Mouse (Mus musculus) heart, postnatal 25 days (tissue): ENCODE measurements around the gene Plekhg4. TPM values are rescaled to one million over a fixed set of nuclear protein-coding genes. Genes with fewer than 3 reads are reported as not detected.
A peak's percentile ranks its signal among the peaks of the same experiment; 100 is the strongest.

Experiments
- DNase-seq: peaks from one replicate; pipeline ENCODE4 v3.0.0; 2022; ENCODE audit warnings: low spot score
- intact Hi-C: fragments of 180-260 bp; cut with DNase I; formaldehyde crosslinking; loops from one replicate; pipeline ENCODE4 v1.15.1; 2025
- total RNA-seq, 2 experiments: library from RNA; stranded (reverse); gene quantifications; 2 replicates each; pipeline ENCODE4 v1.2.3; 2021

The Plekhg4 gene
- total RNA-seq, 2 experiments from 2014 or later, result not detected

DNA sequence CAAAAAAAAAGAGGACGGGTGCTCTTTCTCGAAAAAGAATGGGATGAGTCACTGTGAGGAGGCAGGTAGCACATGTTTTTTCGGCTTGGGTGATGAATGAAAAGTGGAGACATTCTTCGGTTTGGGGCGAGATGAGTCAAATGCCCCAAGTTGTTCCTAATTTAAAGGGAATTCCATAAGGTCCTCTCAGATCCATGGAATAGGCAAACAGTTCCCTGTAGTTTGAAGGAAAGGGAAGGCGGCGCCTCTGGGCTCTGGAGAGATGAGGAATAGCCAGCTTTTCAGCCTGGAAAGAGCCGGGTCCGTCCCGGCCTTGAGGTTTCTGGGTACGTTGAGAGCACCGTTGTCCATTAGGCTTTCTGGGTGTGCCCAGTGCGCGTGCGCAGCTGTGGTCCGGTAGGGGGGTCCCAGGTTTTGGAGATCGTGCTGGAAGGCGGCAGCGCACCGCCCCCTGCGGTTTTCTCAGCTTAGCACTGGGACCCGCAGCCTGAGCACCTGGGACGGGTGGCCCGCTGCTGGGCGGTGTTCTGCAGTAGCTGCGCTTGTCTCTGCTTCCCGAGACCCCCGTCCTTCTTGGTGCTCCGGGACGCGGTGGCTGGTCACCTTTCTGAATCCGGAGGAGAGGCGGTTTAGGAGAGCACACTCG, 24.5 kb upstream of the Plekhg4 start, which contains the start of gene Slc9a5:
TSS of gene Slc9a5 (plus strand) at position 394 of the 646 bp plus-strand sequence.
- intact Hi-C loops, result loop anchor here (5.0 kb wide), 1 partner anchor 51 kb away; the partner anchor contains the start of genes E2f4 and Exoc3l
- no peak for DNase-seq

DNA sequence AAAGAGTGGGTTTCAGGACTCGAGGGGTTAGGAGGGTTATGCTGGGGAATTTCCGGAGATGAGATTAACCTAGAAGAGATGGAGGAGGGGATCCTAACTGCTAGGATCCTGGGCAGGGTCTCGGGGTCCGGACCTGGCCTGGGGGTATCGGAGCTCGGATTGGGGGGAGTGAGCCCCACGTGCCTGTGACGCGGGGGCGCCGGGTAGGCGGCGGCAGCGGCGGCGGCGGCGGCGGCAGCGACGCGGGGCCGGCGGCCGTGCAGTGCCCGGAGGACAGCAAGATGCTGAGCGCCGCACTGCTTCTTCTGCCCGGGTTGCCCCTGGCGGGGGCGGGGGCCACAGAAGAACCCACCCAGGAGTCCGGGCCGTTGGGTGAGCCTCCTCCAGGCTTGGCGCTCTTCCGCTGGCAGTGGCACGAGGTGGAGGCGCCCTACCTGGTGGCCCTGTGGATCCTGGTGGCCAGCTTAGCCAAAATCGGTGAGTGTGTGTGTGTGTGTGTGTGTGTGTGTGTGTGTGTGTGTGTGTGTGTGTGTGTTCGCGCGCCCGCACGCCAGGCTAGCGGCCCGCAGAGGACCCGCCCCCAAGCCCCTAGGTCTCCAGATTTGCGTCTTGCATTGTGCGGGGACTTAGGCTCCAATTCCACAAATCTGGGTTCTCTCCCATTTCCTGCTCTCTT, 23.8 kb upstream of the Plekhg4 start:
- intact Hi-C loops, result loop anchor here (5.0 kb wide), 1 partner anchor 52 kb away; the partner anchor contains the start of genes E2f4 and Exoc3l
- no peak for DNase-seq

DNA sequence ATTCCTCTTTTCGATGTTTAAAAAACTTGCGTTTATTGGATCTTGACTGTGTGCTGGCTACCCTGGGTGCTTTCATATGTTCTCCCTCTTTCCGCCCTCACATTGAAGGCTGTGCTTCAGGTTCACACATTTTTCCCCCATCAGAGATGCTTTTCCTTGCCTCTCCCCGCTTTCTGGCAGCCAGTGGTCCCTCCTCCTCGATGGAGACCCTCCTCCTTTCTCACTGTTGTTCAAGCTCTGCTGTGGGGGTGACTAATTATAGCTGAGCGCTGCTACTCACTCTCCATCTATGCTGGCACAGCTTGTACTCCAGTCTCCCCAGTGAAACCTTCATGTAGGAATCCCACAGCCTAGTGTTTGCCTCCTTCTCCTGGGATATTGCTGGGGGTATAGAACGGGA, 22.9 kb upstream of the Plekhg4 start:
- intact Hi-C loops, result no loop called here
- no peak for DNase-seq

DNA sequence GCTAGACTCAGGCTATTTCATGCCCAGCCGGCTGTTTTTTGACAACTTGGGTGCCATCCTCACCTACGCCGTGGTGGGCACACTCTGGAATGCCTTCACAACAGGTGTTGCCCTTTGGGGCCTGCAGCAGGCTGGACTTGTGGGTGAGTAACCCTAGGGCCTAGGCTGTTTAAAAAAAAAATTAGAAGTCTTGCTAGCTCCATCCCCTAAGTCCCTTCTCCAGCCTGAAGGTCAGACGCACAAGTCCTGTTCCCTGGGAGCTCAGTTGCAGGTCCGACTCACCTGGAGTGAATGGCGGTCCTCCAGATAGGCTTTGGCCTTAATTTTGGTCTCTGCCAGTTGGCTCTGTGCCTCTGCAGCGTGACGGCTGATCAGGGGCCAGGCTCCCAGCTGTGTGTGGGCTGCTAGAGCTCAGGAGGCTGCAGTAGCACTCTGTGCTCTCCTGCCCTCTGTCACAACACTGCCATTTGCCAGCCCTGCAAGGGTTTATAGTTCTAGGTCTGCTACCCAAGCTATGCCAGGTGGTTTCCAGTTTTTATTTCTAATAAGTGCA, 19.4 kb upstream of the Plekhg4 start:
- intact Hi-C loops, result no loop called here

DNA sequence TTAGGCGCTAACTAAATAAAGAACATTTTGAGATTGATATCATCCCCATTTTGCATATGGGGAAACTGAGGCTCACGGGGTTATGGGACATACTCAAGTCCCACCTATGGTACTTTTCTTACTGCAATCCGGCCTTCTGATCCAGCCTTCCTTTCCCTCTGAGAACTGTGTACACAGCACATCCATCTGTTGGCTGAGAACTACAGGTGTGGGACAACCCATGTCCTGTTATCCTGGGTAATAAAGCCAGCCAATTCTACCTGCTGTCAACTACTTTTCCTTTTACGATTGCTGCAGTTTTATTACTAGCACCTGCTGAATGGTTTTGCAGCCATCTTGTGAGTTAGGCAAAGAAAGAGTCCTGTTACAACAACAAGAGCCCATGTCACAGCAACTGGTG, 18.5 kb upstream of the Plekhg4 start:
- DNase-seq, result no peak
- intact Hi-C loops, result no loop called here

More for the DNA sequence above, 19.4 kb upstream of the Plekhg4 start:
- no peak for DNase-seq

DNA sequence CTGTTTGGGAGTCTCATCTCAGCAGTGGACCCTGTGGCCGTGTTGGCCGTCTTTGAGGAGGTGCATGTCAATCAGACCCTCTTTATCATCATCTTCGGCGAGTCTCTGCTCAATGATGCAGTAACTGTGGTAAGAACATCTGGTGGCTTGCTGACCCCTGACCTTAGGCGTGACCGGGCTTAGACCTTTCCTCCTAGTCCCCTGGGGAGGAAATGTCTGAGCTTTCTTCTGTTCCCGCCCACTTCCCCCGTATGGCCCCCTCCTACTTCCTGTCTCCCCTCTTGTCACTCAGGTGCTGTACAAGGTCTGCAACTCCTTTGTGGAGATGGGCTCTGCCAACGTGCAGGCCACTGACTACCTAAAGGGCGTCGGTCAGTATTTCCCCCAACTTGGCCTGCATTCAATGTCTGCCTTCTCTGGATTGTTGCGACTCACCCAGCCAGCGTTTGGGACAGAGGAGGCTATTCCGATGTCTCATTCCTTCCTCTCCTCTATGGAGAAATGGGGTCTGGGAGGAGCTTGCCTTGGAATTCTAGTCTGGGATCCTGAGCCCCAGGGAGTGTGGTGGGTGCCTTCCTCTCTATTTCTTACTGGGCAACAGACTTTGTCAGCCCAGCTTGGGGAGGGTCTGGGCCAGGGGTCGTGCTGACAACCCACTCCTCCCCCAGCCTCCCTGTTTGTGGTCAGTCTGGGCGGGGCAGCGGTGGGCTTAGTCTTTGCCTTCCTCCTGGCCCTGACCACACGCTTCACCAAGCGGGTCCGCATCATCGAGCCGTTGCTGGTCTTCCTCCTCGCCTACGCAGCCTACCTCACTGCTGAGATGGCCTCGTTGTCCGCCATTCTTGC, 17.7 kb upstream of the Plekhg4 start:
- intact Hi-C loops, result no loop called here
- DNase-seq, result peak; percentile 43

DNA sequence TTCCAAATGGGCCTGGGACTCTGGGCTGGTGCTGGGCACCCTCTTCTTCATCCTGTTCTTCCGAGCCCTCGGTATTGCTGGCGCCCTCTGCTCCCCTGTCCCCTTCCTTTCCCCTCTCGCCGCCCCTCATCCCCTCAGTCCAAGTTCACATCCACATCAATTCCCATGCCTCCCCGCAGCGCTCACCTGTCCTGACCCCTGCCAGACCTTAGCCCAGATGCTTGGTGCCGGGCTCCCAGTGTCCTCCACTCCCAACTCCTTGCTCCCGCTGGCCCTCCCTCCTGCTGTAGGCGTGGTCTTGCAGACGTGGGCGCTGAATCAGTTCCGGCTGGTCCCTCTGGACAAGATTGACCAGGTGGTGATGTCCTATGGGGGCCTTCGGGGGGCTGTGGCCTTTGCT, 16.4 kb upstream of the Plekhg4 start:
- intact Hi-C loops, result no loop called here
- no peak for DNase-seq

DNA sequence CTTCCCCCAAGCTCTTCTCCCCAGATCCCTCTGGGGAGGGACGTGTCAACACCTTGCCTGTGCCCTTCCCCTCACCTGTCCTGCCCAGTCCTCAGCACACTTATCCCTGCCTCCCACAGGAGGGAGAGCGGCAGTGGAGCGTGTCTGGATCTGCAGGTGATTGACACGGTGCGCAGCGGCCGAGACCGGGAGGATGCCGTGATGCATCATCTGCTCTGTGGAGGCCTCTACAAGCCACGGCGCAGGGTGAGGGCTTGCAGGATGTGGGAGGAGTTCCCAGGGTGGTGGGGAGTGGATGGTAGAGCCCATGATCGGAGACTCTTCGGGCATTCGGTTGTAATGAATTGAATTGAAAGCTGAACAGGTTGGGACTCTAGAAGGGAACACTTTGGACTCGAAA, 13.9 kb upstream of the Plekhg4 start:
- intact Hi-C loops, result loop anchor here (2.0 kb wide), 2 partner anchors 38 to 118 kb away; no protein-coding TSS in a partner anchor
- no peak for DNase-seq

DNA sequence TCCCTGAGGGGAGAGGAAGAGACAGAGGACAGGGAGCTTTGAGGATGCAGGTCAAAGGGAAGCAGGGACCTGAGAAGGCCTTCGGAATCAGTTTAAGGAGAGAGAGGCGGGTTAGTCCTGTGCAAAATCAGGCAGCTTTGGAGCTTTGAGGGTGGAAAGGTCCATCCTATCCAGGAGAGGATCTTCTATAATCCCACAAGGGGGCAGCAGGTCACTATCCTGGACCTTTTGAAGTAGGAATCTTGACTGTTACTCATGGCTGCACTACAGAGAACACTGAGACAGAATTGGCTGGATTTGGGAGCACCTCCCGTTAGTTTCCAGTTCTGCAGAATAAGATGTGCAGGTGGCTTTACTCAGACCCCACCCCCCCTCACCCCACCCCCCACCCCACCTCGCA, 13.4 kb upstream of the Plekhg4 start:
- intact Hi-C loops, result loop anchor here (2.0 kb wide), 2 partner anchors 37 to 117 kb away; no protein-coding TSS in a partner anchor
- no peak for DNase-seq

DNA sequence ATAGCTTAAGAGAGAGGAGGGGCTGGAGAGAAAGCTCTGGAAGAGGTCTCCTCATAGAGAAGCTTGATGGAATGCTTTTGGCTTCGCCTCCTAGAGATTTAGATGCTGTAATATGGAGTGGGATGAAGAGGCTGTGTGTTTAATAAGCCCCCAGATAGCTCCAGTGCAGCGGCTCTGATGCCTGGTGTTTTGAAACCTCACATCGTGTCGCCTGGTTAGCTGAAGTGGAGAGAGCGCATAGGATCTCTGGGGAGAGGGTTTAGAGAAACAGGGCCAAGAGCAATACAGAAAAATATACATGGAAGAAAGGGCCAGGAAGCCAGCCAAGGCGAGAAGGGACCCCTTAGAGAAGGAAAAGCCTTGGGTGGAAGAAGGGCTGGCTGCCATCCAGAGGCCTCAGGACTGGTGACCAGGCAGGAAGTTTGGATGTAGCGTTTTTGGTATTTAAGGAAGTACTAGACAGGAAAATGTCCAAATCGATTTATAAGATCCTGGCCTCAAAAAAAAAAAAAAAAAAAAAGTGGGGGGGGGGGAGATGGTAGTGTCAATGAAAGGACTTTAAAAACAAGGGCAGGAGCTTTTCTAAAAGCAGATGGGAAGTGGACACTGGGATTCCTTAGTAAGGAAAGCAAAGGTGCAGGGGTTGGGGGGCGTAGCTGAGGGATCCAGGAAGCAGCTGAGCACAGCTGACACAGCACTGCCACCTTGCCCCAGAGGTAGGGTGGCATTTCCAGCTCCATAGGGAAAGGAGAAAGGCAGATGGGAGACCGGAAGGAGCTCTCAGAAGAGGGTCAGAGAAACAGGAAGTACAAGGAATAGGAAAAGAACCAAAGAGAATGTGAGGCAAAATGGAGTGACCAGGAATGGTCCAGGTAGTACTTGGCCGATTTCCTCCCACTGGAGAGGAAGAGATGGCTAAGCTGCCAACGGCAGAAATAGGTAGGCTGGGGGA, 11.0 kb upstream of the Plekhg4 start:
- intact Hi-C loops, result no loop called here

DNA sequence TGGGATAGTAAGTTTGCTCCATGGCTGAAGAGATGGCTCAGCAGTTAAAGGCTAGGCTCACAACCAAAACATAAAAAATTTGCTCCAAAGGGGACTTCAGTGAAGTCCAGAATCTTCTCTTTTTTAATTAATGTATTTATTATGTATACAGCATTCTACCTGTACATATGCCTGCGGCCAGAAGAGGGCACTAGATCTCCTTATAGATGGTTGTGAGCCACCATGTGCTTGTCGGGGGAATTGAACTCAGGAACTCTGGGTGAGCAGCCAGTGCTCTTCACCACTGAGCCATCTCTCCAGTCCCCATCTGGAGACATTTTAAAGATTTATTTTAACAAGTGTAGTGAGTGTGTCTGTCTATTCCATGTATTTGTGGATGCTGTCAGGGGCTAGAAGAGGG, 6.0 kb upstream of the Plekhg4 start:
- intact Hi-C loops, result no loop called here
- DNase-seq, result no peak

More for the DNA sequence above, 11.0 kb upstream of the Plekhg4 start:
- no peak for DNase-seq

DNA sequence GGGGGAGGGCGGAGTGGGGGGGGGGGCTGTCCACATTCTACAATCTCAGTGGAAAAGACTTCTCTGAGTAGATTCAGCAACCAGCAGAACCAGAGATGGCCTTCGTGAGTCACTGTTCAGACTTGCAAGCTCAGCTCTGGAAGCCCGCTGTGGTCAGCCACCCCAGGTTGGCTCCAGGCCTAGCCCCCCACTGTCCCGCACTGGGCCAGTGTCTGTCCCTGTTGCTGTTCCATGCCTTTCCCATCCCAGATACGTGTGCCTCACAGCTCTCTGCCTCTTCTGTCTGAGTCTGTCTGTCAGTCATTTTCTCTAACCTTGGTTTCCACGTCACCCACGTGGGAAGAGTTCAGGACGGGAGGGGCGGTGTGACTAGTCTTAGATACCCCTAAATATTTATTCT, 601 bp upstream of the Plekhg4 start:
- no peak for DNase-seq
- intact Hi-C loops, result no loop called here

DNA sequence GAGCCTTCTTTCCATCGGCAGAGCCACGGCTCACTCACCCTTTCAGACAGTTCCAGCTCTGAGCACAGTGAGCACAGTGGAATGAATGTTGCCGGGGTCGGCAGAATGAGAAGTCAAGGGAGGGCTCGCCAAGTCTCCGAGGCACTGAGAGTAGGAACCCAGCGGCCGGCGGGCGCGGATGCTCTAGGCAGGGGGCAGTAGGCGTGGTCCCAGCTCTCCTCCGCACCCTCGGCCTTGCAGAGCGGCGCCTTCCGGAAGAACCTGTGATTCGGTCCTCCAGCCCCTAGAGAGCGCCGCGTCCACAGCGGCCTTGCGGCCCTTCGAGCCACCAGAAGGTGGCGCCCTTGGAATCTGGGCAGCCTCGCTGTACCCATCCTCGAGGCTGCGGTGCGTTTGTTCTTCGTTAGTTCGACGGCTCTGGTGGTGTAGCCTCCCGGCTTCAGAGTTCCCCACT, 1.5 kb downstream of the Plekhg4 start:
- intact Hi-C loops, result no loop called here
- no peak for DNase-seq

DNA sequence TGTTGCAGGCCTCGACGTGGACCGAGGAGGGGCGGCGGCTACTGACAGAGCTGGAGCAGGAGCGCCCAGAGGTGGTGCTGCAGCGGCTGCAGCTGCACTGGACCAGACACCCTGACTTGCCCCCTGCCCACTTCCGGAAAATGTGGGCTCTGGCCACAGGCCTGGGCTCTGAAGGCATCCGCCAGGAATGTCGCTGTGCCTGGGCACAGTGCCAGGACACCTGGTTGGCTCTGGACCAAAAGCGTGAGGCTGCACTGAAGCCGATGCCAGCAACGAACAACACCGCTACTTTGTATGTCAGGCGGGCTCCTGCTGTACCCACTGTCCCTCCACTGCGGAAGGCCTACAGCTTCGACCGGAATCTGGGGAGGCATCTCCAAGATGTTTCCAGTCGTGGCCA, 5.6 kb downstream of the Plekhg4 start:
- intact Hi-C loops, result no loop called here
- DNase-seq, result no peak

DNA sequence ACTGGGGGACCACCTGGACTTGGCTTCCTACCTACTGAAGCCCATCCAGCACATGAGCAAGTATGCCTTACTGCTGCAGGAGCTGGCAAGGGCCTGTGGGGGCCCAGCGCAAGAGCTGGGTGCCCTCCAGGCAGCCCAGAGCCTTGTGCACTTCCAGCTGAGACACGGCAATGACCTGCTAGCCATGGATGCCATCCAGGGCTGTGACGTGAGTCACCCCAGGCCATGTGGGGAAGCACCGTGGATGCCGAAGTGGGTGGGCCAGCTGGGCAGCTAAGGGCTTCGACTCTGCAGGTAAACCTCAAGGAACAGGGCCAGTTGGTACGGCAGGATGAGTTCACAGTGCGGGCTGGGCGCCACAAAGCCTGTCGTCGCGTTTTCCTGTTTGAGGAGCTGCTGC, 7.2 kb downstream of the Plekhg4 start:
- intact Hi-C loops, result no loop called here
- DNase-seq, result no peak

DNA sequence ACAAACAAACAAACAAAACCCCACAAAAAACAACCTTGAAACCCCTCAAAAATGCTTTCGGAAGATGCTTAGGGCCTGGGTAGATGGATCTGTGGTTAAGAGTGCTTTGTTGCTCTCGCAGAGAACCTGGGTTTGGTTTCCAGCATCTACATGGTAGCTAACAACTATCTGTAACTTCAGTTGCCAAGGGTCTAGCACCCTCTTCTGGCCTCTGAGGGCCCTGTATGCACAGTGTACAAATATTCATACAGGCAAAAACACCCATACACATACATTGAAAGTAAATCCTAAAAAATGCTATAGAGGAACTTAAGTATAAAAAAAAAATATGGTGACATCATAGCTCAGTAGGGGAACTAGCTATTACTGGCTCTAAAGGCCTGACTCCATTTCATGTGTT, 11.0 kb downstream of the Plekhg4 start:
- intact Hi-C loops, result no loop called here
- DNase-seq, result no peak

DNA sequence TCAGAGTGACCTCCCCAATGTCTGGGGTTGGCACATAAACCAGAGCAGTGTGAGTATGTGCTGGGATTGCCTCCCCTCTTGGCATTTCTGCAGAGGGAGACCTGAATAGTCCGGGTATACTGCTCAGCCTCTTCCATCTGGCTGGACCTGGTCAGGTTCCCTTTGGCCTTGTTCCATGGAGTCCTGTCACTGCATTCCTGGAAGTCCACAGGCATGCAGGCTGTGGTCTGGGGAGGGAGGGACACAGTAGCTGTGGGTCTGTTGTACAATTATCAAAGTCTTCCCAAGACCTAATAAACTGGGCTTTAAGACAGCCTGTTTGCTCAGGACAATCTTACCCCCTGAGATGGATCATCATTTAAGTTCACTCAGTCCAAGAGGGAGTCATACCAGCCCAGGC, 14.1 kb downstream of the Plekhg4 start:
- no peak for DNase-seq
- intact Hi-C loops, result no loop called here

DNA sequence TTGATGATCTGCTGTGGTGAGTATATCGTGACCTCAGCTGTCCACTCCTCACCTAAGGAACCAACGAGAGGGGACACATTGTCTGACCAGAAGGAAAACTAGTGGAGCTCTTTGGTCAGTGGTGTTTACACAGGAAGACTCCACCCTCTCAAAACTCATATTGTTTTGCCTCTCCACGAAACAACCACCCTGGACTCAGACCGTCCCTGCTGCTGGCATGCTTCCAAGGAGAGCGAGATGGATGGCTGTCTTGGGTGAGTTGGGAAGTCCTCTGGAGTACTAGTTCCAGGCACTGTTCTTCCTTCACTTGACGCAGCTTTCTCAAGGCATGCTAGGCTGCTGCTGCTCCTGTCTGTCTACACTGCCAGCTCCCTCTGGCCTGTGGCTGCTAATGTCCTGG, 16.0 kb downstream of the Plekhg4 start:
- intact Hi-C loops, result no loop called here
- DNase-seq, result no peak

DNA sequence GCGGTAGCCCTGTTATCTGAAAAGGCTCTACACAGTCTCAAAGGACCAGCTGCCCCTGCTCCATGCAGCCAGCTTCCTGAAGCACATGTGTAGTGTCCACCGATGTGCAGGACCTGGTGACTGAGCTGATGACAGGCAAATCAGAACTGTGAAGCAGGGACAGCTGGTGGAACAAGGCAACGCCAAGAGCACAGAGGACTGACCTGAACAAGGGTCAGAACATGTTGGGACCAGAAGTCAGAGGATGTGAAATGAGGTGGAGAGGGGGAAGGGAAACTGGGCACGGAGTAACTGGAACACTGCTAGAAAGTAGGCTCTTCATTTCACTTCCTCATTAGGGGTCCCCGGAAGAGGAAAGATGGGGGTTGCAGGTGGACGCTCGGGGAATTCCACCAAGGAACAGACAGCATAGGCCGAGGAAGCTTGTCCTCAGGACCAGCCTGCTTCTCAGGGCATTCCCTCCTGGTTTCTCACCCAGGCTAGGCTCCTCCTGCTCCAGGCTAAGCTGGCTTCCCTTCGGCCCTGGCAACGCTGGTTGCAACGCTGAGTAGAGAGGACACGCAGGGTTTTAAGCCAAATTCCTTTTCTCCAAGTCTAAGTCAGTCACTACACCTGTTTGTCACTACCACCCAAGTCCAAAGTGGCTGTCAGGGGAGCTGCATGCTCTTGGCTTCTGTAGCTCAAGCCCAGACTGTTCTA, 20.2 kb downstream of the Plekhg4 start:
- DNase-seq, result no peak
- intact Hi-C loops, result no loop called here
